Mouse (Mus musculus): Measurements from ENCODE around the gene Zdhhc22. TPM values are rescaled to one million over a fixed set of nuclear protein-coding genes. Genes with fewer than 3 reads are reported as not detected.

The Zdhhc22 gene
- polyA plus RNA-seq, 1 experiment from 2014 or later, result 0.41 TPM

- no peak overlapping the region for H3K9ac ChIP-seq (ENCODE audit: low read length)
- WGBS, result 32% methylated on average over 8 of the region's 8 CpGs
- no peaks in the 10 kb centered on the region for H3K36me3 ChIP-seq (ENCODE audit: control insufficient read depth, insufficient read depth, low read length)
- H3K4me2 ChIP-seq, result no peak overlapping the region
- ATAC-seq (ENCODE audit: low FRiP score) (no peak), DNase-seq (ENCODE audit: low spot score, missing footprints) (no peak)
- H3K27me3 ChIP-seq (ENCODE audit: control insufficient read depth, insufficient read depth, low read length), result peaks cover 2% of the 10 kb centered on the region; the same call in 1 of the 2 replicates
- no peak overlapping the region for H3K27ac ChIP-seq (ENCODE audit: low read depth, low read length)
- H3K4me3 ChIP-seq (ENCODE audit: low read depth, low read length), result no peak overlapping the region
- no peaks in the 10 kb centered on the region for H3K9me3 ChIP-seq (ENCODE audit: control insufficient read depth, low read length)
- peaks cover 6% of the 10 kb centered on the region for H3K4me1 ChIP-seq (ENCODE audit: control insufficient read depth, insufficient read depth, low read length)
These were observed 16.5 kb downstream of the Zdhhc22 start for GRCm38 (mm10) chr12:86973706-86974105.

GRCm38 (mm10) chr12:86973216-86973615, 17.0 kb downstream of the Zdhhc22 start:
- Histone ChIP-seq H3K4me3 (ENCODE audit: low read depth, low read length) (no peak overlapping the region), H3K4me1 (ENCODE audit: control insufficient read depth, insufficient read depth, low read length) (peaks cover 6% of the 10 kb centered on the region), H3K9ac (ENCODE audit: low read length) (no peak overlapping the region), H3K9me3 (ENCODE audit: control insufficient read depth, low read length) (no peaks in the 10 kb centered on the region), H3K36me3 (ENCODE audit: control insufficient read depth, insufficient read depth, low read length) (no peaks in the 10 kb centered on the region), H3K4me2 (no peak overlapping the region), H3K27me3 (ENCODE audit: control insufficient read depth, insufficient read depth, low read length) (peaks cover 2% of the 10 kb centered on the region; the same call in 1 of the 2 replicates), H3K27ac (ENCODE audit: low read depth, low read length) (no peak overlapping the region)
- DNase-seq (ENCODE audit: low spot score, missing footprints), result no peak
- no peak for ATAC-seq (ENCODE audit: low FRiP score)
- 80% methylated on average over 7 of the region's 7 CpGs for WGBS

- peaks cover 2% of the 10 kb centered on the region; the same call in 1 of the 2 replicates for H3K27me3 ChIP-seq (ENCODE audit: control insufficient read depth, insufficient read depth, low read length)
- no peak overlapping the region for H3K9ac ChIP-seq (ENCODE audit: low read length)
- ATAC-seq (ENCODE audit: low FRiP score), result no peak
- no peaks in the 10 kb centered on the region for H3K36me3 ChIP-seq (ENCODE audit: control insufficient read depth, insufficient read depth, low read length)
- H3K27ac ChIP-seq (ENCODE audit: low read depth, low read length), result no peak overlapping the region
- H3K9me3 ChIP-seq (ENCODE audit: control insufficient read depth, low read length), result no peaks in the 10 kb centered on the region
- H3K4me2 ChIP-seq, result no peak overlapping the region
- peaks cover 6% of the 10 kb centered on the region for H3K4me1 ChIP-seq (ENCODE audit: control insufficient read depth, insufficient read depth, low read length)
- no peak for DNase-seq (ENCODE audit: low spot score, missing footprints)
- no peak overlapping the region for H3K4me3 ChIP-seq (ENCODE audit: low read depth, low read length)
- 93% methylated on average over 7 of the region's 7 CpGs for WGBS
These were observed 19.1 kb downstream of the Zdhhc22 start for GRCm38 (mm10) chr12:86971089-86971488.

- ATAC-seq (ENCODE audit: low FRiP score), result no peak
- no peak overlapping the region for H3K4me3 ChIP-seq (ENCODE audit: low read depth, low read length)
- 62% methylated on average over 3 of the region's 3 CpGs for WGBS
These were observed 21.0 kb downstream of the Zdhhc22 start for GRCm38 (mm10) chr12:86969220-86969601.

GRCm38 (mm10) chr12:86968468-86969219, 21.6 kb downstream of the Zdhhc22 start:
- no peak overlapping the region for H3K4me2 ChIP-seq
- H3K36me3 ChIP-seq (ENCODE audit: control insufficient read depth, insufficient read depth, low read length), result no peaks in the 10 kb centered on the region
- WGBS, result 74% methylated on average over 13 of the region's 13 CpGs
- H3K9ac ChIP-seq (ENCODE audit: low read length), result no peak overlapping the region
- H3K4me1 ChIP-seq (ENCODE audit: control insufficient read depth, insufficient read depth, low read length), result no peaks in the 10 kb centered on the region
- H3K27me3 ChIP-seq (ENCODE audit: control insufficient read depth, insufficient read depth, low read length), result no peaks in the 10 kb centered on the region
- ATAC-seq (ENCODE audit: low FRiP score) (no peak), DNase-seq (ENCODE audit: low spot score, missing footprints) (no peak)
- H3K9me3 ChIP-seq (ENCODE audit: control insufficient read depth, low read length), result no peaks in the 10 kb centered on the region
- H3K4me3 ChIP-seq (ENCODE audit: low read depth, low read length), result no peak overlapping the region
- no peak overlapping the region for H3K27ac ChIP-seq (ENCODE audit: low read depth, low read length)

More at GRCm38 (mm10) chr12:86969220-86969601, 21.0 kb downstream of the Zdhhc22 start:
- Histone ChIP-seq H3K27me3 (ENCODE audit: control insufficient read depth, insufficient read depth, low read length) (no peaks in the 10 kb centered on the region), H3K9ac (ENCODE audit: low read length) (no peak overlapping the region), H3K27ac (ENCODE audit: low read depth, low read length) (no peak overlapping the region), H3K9me3 (ENCODE audit: control insufficient read depth, low read length) (no peaks in the 10 kb centered on the region), H3K36me3 (ENCODE audit: control insufficient read depth, insufficient read depth, low read length) (no peaks in the 10 kb centered on the region), H3K4me2 (no peak overlapping the region), H3K4me1 (ENCODE audit: control insufficient read depth, insufficient read depth, low read length) (peaks cover 2% of the 10 kb centered on the region)
- no peak for DNase-seq (ENCODE audit: low spot score, missing footprints)

GRCm38 (mm10) chr12:86965237-86965799, 24.9 kb downstream of the Zdhhc22 start:
- Histone ChIP-seq H3K27me3 (ENCODE audit: control insufficient read depth, insufficient read depth, low read length) (no peaks in the 10 kb centered on the region), H3K9me3 (ENCODE audit: control insufficient read depth, low read length) (no peaks in the 10 kb centered on the region), H3K4me1 (ENCODE audit: control insufficient read depth, insufficient read depth, low read length) (no peaks in the 10 kb centered on the region), H3K4me3 (ENCODE audit: low read depth, low read length) (no peak overlapping the region), H3K27ac (ENCODE audit: low read depth, low read length) (no peak overlapping the region), H3K9ac (ENCODE audit: low read length) (no peak overlapping the region), H3K36me3 (ENCODE audit: control insufficient read depth, insufficient read depth, low read length) (peaks cover 21% of the 10 kb centered on the region), H3K4me2 (no peak overlapping the region)
- WGBS, result 86% methylated on average over 4 of the region's 4 CpGs
- no peak for DNase-seq (ENCODE audit: low spot score, missing footprints)
- ATAC-seq (ENCODE audit: low FRiP score), result no peak

GRCm38 (mm10) chr12:86964278-86965057, 25.8 kb downstream of the Zdhhc22 start:
- H3K36me3 ChIP-seq (ENCODE audit: control insufficient read depth, insufficient read depth, low read length), result peaks cover 27% of the 10 kb centered on the region

GRCm38 (mm10) chr12:86961589-86962344, 28.5 kb downstream of the Zdhhc22 start:
- Histone ChIP-seq H3K27me3 (ENCODE audit: control insufficient read depth, insufficient read depth, low read length) (no peaks in the 10 kb centered on the region), H3K36me3 (ENCODE audit: control insufficient read depth, insufficient read depth, low read length) (peaks cover 34% of the 10 kb centered on the region), H3K4me2 (no peak overlapping the region), H3K4me1 (ENCODE audit: control insufficient read depth, insufficient read depth, low read length) (no peaks in the 10 kb centered on the region), H3K9me3 (ENCODE audit: control insufficient read depth, low read length) (no peaks in the 10 kb centered on the region), H3K4me3 (ENCODE audit: low read depth, low read length) (no peak overlapping the region), H3K9ac (ENCODE audit: low read length) (no peak overlapping the region), H3K27ac (ENCODE audit: low read depth, low read length) (no peak overlapping the region)
- WGBS, result 70% methylated on average over 11 of the region's 11 CpGs
- DNase-seq (ENCODE audit: low spot score, missing footprints), result no peak
- ATAC-seq (ENCODE audit: low FRiP score), result peak; percentile 42; the same call in 1 of the 2 replicates

More at GRCm38 (mm10) chr12:86964278-86965057, 25.8 kb downstream of the Zdhhc22 start:
- no peak for ATAC-seq (ENCODE audit: low FRiP score)
- WGBS, result 95% methylated on average over 16 of the region's 16 CpGs
- Histone ChIP-seq H3K9ac (ENCODE audit: low read length) (no peak overlapping the region), H3K4me1 (ENCODE audit: control insufficient read depth, insufficient read depth, low read length) (no peaks in the 10 kb centered on the region), H3K9me3 (ENCODE audit: control insufficient read depth, low read length) (no peaks in the 10 kb centered on the region), H3K27ac (ENCODE audit: low read depth, low read length) (no peak overlapping the region), H3K27me3 (ENCODE audit: control insufficient read depth, insufficient read depth, low read length) (no peaks in the 10 kb centered on the region), H3K4me3 (ENCODE audit: low read depth, low read length) (no peak overlapping the region), H3K4me2 (no peak overlapping the region)
- DNase-seq (ENCODE audit: low spot score, missing footprints), result no peak

Data from midbrain, embryonic 11.5 days (tissue).